Mouse (Mus musculus): Measurements from ENCODE around the gene Baz1b.

The Baz1b gene

GRCm38 (mm10) chr5:135186621-135187348 lies at the start of gene Baz1b:
Gene Baz1b (plus strand): TSS chr5:135187264.
- DNase-seq (ENCODE audit: low read depth, low spot score): peak; percentile 92

DNA sequence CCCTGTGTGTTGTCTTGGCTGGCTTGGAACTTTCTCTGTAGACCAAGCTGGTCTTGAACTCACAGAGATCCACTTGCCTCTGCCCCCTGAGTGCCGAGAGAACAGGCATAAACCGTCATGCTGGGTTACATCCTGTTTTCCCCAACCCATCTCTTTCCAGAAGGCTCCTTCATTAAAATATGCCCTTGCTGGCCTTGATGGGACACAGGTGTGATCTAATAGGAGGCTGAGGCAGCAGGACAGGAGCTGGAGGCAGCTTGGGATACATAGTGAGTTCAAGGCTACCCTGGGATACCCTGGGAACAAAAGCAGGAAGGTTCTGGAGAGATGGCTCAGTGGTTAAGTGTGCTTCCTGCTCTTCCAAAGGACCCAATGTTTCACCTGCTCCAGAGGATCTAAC lies 47.2 kb upstream of the Baz1b start:
- no peak for DNase-seq (ENCODE audit: low read depth, low spot score)

DNA sequence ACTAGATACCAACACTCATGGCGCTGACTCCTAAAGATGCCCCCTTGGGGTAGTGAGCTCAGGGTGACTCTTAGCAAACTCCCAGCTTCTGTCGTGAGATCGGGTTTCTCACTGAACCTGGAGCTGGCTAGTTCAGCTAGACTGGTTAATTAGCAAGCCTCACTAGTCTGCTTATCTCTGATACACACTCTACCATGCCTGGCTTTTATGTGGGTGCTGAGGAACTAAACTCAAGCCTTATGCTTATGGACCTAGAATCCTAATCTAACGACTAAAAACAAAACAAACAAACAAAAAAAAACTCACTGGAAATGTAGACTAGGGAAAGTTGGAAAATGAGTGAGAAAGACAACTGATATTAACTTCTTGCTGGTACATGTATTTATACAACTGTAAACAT lies 42.6 kb upstream of the Baz1b start:
- DNase-seq (ENCODE audit: low read depth, low spot score): no peak

DNA sequence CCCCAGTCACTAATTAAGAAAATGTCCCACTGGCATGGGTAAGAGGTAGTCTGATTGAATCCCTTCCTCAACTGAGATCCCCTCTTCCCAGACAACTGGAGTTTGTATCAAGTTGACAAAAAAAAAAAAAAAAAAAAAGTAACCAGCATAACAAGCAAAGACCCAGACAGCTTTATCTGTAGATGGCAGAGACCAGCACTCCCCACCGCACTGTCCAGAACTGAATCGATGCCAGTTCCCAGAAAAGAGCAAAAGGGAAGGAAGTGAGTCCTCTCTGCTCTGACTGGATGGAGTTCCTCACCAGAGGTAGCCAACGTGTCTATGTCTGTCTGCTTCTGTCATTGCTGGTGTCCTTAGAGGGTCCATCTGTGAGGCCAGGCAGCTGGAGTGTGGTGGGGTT lies 41.5 kb upstream of the Baz1b start:
- no peak for DNase-seq (ENCODE audit: low read depth, low spot score)

DNA sequence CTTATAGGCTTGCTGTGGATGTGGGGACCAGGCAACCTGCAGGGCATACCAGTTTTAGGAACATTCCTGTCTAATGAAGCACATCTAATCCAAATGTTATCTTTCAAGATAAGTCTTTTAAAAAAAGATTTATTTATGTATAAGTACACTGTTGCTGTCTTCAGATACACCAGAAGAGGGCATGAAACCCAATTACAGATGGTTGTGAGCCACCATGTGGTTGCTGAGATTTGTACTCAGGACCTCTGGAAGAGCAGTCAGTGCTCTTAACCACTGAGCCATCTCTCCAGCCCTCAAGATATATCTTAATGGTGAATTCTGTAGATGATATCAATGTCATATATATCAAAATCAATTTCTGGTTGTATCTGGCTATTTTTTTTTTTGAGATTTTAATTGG lies 41.1 kb upstream of the Baz1b start:
- no peak for DNase-seq (ENCODE audit: low read depth, low spot score)

GRCm38 (mm10) chr5:135148715-135149052 lies 38.4 kb upstream of the Baz1b start:
- no peak for DNase-seq (ENCODE audit: low read depth, low spot score)

DNA sequence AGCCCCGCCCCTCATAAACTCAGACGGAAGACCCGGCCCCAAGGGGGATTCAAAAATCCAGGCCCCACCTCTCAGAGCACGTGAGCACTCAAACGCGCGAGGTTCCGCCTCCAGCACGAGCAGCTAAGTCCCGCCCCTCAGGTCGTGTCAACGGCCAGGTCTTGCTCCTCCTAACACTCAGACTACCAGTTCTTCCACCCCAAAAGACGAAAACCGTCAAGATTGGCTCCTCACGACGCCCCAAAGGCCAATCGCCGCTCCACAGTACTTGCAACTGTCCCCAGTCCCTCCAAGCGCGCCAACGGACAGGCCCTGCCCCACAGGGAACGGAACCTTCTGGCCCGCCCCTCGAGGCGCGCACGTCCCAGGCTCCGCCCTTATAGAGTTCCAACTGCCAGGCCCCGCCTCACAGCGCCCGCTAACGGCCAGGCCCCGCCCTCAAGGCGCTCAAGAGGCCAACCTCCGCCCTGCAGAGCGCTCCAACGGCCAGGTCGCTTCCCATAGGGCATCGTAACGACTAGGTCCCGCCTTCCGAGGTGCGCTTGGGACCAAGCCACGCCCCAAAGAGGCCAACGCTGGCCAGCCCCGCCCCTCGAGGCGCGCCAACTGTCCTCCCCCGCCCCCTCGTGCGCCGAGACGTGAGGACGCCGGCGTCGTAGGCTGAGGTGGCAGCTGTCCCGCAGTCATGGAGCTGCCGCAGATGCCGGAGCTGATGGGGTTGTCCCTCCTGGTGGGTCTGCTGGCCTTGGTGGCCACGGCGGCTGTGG lies 37.8 kb upstream of the Baz1b start, which contains the start of gene Tbl2:
Tbl2 (plus strand) TSS at position 605 of the 767 bp plus-strand sequence.
- peak; percentile 97 for DNase-seq (ENCODE audit: low read depth, low spot score)

DNA sequence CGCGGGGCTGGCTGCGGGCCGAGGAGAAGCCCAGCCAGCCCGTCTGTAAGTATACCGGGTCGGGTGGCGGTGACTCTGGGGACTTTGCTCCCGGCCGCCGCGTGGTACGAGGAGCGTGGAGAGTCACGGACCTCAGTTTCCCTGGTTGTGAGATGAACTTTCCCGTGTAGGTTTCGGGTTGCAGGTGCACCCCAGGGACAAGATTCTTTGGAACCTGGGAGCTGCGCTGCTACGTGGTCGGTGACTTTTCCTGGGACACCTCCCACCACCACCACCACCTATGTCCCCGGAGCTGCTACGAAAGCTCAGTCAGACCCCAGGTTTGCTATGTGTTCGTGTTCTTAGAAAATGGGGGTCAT lies 37.3 kb upstream of the Baz1b start:
- DNase-seq (ENCODE audit: low read depth, low spot score): no peak

DNA sequence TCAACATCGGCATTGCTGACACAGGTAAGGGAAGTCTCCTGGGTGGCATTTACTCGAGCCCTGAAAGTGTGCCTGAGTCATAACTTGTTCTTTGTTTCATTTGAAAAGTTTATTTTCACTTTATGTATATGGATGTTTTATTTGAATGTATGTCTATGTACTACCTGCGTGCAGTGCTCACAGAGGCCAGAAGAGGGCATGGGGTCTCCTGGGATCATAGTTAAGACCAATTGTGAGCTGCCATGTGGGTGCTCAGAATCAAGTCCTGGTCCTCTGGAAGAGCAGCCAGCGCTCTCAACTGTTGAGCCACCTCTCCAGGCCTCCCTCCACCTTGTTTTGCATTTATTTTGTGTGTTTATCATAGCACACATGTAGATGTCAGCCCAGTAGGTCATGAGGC lies 30.6 kb upstream of the Baz1b start:
- DNase-seq (ENCODE audit: low read depth, low spot score): no peak

- DNase-seq (ENCODE audit: low read depth, low spot score): no peak
These were observed 25.8 kb upstream of the Baz1b start for GRCm38 (mm10) chr5:135161221-135161620.

DNA sequence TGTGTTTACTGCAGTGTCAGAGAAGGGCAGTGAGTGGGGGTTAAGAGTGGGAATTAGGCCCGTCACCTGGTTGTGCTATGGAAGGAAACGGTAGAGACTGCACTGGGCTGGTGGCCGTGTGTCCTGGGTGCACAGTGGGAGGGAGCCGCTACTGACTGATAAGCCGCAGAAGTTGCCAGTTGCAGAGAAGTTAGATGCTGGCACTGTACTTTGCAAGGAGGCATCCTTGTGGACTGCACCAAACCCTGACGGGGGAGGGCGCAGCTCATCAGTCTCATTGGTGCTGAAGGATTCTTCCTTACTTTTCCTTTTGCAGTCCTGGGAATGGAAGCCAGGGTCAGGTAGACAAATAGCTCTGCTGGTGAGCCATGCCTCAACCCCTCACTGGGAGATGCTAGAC lies 25.4 kb upstream of the Baz1b start:
- DNase-seq (ENCODE audit: low read depth, low spot score): no peak

- DNase-seq (ENCODE audit: low read depth, low spot score): no peak
These were observed 24.7 kb upstream of the Baz1b start for GRCm38 (mm10) chr5:135162361-135162760.

DNA sequence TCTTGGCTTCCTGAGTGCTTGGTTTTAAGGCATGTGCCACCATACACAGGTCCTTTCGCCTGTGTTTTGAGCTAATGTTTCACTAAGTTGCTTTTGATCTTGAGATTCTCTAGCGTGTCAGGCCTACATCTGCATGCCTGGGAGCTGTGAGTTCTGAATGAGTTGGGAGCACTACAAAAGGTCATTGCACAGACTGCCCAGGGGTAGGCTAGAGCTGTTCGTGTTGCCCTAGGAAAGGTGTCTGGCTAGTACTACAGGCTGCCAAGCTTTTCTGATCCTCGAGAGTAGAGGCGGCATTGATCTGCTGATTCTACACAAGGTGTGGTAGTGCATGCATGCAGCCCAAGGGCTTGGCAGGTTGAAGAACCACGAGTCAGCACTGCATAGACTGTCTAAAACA lies 24.2 kb upstream of the Baz1b start:
- DNase-seq (ENCODE audit: low read depth, low spot score): no peak

- DNase-seq (ENCODE audit: low read depth, low spot score): no peak
These were observed 20.2 kb upstream of the Baz1b start for GRCm38 (mm10) chr5:135166909-135167308.

DNA sequence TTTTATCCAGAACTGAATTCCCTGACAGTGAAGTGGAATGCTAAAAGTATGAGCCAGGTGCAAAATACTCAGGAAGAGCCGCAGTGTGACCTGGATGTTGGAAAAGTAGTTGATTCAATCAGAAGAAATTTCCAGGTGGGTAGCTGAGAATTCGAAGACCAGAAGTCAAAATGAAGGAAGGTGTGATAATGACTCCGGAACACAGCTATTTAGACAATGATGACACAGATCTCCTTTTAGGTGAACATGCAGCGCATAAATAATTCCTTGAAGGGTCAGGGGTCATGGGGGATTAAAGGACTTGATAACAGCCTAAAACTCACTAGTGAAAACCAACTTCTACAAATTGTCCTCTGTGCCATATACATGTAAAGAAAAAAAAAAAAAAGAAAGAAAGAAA lies 19.6 kb upstream of the Baz1b start:
- no peak for DNase-seq (ENCODE audit: low read depth, low spot score)

DNA sequence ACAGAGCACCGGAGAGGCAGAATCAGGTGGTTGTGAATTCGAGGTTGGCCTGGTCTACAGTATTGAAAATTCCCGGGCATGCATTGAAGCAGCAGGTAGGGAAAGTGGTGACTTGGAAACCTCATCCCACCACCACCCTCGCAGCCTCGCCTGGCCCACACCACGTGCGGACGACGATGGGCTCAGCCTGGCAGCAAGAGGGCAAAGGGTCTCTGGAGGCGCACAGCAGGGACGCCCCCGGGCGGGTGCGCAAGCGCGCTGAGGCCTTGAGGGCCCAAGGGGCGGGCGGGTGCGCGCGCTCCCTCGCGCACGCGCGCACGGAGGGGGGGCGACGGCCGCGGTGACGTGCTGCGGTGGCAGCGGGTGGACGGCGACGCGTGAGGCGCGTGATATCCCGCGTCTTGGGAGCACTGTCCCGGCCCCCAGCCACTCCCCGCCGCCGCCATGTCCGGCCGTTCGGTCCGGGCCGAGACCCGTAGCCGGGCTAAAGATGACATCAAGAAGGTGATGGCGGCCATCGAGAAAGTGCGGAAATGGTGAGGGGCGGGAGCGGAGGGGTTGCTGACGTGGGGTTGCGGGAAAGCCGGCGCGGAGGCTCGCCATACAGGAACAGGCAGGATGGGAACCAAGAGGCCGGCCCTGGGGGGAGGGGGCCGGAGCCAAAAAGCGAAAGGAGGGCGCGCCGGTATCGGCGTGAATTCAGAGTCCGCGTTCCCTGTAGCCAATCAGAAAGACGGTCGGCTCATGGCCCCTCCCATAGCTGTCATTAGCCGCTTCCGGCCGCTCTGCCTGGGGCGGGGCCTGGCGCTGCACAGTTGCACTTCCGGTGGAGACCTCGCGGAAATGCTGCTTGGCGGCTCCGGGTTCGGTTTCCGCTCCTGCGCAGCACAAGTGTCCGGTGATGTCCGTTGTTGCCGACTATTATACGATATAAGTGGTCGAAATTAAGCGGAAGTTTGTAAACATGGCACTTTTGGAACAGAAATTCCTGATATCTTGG lies 18.7 kb upstream of the Baz1b start, which contains the start of gene Bcl7b:
Bcl7b (plus strand) TSS at position 221 of the 1,000 bp plus-strand sequence.
- DNase-seq (ENCODE audit: low read depth, low spot score): peak; percentile 91

DNA sequence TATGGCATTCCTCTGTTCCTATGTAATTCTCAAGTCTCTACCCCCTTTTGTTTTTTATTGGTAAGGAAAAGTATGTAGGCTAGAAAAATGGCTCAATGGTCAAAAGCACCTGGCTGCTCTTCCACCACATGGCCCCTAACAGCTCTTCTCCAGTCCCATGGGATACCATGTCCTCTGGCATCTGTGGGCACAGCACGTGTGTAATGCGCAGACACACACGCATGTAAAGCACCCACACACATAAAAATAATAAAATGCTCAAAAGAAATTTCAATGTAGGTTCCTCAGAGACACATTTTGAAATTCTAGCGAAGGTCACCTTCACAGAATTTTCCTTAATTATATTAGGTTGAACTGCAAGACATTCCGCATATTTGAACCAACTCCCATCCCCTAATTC lies 17.6 kb upstream of the Baz1b start:
- no peak for DNase-seq (ENCODE audit: low read depth, low spot score)

DNA sequence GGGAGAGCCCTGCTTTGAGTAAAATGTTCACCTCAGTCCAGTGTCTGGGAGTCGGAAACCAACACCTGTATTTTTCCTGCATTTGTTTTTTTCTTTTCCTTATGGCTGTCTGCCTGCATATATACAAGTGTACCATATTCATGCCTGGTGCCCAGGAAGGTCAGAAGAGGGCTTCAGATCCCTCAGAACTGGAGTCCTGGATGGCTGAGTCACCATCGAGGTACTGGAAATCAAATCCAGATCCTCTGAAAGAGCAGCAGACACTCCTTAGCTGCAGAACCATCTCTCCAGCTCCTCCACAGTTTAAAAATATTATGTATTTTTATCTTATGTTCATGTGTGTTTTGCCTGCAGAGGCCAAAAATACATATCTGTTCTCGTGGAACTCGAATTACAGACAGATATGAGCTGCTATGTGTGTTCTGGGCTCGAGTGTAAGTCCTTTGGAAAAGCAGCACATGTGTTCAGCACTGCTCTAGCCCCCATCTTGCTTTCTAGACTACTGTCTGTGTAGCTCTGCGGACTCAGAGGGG lies 15.3 kb upstream of the Baz1b start:
- DNase-seq (ENCODE audit: low read depth, low spot score): no peak

GRCm38 (mm10) chr5:135172986-135173385 lies 14.1 kb upstream of the Baz1b start:
- no peak for DNase-seq (ENCODE audit: low read depth, low spot score)

DNA sequence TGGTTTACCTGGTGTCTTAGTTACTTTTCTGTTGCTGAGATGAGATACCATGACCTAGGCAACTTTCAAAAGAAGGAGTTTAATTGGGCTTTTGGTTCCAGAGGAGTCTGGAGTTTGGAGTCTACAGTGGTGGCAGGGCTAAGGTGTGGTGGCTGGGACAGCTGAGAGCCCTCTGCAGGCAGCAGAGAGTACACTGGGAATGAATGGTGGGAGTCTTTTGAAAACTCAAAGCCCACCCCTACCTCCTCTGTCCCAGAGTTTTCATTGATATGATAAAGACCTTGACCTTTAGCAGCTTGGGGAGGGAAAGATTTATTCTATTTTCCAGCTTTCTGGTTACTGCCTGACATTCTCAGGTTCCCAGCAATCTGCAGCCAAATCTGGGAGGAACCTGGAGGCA lies 12.0 kb upstream of the Baz1b start:
- DNase-seq (ENCODE audit: low read depth, low spot score): no peak

DNA sequence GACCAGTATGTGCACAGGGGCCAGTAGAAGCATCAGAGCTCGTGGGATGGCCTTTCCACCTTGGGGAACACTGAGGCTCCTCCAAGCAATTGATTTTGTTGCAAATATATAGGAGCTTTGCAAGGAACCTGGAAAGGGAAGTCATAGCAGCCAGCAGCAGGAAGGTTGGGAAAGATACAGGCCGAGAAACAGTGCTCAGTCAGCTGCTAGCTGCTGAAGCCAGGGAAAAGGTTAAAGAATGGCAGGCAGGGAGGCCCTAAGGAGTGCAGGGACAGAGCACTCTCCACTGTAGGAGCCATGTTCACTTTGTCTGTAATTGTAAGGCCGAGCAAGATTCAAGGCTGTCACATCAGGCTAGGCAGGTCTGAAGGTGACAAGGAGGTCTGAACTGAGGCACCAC lies 8.5 kb upstream of the Baz1b start:
- DNase-seq (ENCODE audit: low read depth, low spot score): no peak

- DNase-seq (ENCODE audit: low read depth, low spot score): no peak
These were observed 8.1 kb upstream of the Baz1b start for GRCm38 (mm10) chr5:135178996-135179395.
